Mouse (Mus musculus): ENCODE results near the gene A630001G21Rik. TPM values are rescaled to one million over a fixed set of nuclear protein-coding genes. Genes with fewer than 3 reads are reported as not detected.
A peak's percentile ranks its signal among the peaks of the same experiment; 100 is the strongest.
"Not testable (repeated sequence)": the region's sequence is repeated elsewhere in the genome, so short reads cannot be mapped to it uniquely, and the experiment has no call there.

The A630001G21Rik gene
- total RNA-seq (2021) = 1 to 10 TPM in 1 of 2 experiments, under 1 TPM in 1; 0.98 to 1.1 TPM
- long read RNA-seq, experiment 1, partial matches to known transcripts = 0 of 1 reads
- long read RNA-seq, experiment 1, other reads (novel, unspliced or antisense) = 1 of 1 reads
- long read RNA-seq, experiment 2, partial matches to known transcripts = 0 of 1 reads
- long read RNA-seq, experiment 2, other reads (novel, unspliced or antisense) = 1 of 1 reads

DNA sequence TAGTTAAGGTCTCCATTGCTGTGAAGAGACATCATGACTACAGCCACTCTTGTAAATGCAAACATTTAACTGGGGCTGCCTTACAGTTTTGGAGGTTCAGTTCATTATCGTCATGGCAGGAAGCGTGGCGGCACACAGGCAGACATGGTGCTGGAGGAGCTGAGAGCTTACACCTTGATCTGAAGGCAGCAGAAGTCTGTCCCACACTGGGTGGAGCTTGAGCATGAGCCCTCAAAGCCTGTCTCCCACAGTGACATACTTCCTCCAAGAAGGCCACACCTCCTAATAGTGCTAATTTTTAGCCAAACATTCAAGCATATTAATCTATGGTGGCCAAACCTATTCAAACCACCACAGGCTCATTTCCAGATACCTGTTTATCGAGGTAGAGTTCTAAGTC, at the start of gene A630001G21Rik:
Gene A630001G21Rik, minus strand, starts transcription at position 208 of the 400 bp plus-strand sequence.
- no peak for DNase-seq (ENCODE audit: low spot score in 2 of 2)

DNA sequence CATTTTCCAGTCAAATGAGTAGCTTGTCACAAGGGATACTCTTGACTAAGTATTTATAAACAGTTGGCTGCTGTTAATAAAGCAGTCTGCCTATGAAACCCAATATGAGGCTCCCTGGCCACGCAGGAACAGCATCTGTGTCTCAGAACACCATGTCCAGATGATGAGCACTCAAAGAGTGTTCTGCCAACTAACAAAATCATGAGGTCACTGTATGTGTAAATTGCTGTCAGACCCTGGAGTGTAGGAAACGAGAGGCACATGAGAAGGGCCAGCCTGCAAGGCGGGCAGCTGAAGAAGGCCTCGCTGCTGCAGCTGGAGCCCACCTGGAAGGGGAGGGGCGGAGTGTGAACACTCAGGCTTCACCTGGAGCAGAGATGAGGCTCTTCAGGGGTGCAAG, 48.7 kb upstream of the A630001G21Rik start:
- DNase-seq (ENCODE audit: low spot score in 2 of 2) = no peak

DNA sequence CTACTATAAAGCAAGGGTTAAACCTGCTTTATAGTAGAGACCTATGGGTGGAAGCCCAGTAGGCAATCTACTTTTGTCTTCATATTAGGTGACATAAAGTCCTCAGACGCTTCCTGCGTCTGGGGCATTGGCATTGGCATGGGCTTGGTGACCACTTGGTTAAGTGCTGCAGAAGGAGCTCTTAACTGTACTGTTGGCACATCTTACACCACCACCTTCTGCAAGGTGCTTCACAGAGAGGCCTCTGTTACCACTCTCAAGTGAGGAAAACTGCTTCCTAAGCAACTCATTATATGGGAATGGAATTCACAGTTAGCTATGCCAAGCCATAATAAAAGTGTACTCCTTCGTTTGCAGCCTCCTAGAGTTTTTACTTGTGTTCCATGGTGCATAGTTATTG, 46.5 kb upstream of the A630001G21Rik start:
- DNase-seq (ENCODE audit: low spot score in 2 of 2) = no peak

DNA sequence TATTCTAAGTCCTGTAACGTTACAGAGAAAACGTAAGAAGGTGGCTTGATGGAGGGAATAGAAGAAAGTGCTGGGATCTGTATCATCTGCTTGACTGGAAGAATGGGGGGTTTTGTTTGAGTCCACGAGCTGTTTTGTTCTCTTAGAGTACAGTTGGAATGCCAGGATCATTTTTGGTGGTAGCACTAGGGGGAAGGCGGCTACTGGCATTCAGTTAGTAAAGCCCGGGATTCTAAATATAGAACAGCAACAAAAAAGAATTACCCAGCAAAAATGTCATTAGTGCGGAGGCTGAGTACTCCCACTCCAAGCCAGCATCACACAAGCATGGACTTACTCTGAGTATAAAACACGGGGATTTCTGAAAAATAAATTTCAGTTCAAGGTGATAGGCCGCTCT, 43.8 kb upstream of the A630001G21Rik start:
- no peak for DNase-seq (ENCODE audit: low spot score in 2 of 2)

DNA sequence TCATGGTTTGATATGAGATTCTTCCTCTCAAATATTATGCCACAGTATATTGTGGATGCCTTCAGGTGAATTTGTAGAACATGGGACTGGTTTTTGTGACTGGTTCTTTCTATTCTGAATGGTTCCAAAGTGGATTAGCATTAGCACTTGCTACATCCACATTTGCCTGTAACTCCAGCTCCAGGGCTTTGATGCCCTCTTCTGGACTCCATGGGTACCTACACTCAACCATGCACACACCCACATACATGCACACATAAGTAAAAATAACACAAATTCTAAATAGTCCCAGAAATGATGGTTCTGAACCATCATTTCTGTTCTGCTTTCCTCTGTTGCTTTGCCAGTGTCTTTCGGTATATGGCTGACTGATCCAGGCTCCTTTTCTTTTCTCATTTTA, 41.3 kb upstream of the A630001G21Rik start:
- DNase-seq (ENCODE audit: low spot score in 2 of 2) = no peak

DNA sequence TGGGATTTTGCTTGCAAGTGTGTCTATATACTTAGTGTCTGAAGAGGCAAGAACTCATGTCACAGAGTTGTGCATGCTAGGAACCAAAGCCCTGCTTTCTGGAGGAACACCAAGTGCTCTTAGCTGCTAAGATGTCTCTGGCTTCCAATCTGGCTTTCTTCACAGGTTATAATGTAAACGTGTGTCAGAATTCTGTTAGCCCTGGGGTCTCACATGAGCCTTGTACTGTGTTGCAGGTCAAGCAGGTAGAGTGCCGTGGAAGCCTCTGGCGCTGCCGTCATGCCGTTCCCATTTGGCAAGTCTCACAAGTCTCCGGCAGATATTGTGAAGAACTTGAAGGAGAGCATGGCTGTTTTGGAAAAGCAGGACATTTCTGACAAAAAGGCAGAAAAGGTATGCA, 39.7 kb upstream of the A630001G21Rik start:
- DNase-seq (ENCODE audit: low spot score in 2 of 2) = no peak

DNA sequence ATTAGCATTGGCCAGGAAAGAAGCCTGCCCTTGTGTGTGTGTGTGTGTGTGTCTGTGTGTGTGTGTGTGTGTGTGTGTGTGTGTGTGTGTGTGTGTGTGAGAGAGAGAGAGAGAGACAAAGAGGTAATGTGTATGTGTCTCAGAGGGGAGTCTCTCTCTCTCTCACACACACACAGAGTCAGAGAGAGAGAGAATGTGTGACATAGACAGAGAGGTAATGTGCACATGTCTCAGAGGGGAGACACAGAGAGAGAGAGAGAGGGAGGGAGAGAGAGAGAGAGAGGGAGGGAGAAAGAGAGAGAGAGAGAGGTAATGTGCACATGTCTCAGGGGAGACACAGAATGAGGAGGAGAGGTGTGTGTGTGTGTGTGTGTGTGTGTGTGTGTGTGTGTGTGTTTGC, 35.8 kb upstream of the A630001G21Rik start:
- not testable (repeated sequence) for DNase-seq (ENCODE audit: low spot score in 2 of 2)

DNA sequence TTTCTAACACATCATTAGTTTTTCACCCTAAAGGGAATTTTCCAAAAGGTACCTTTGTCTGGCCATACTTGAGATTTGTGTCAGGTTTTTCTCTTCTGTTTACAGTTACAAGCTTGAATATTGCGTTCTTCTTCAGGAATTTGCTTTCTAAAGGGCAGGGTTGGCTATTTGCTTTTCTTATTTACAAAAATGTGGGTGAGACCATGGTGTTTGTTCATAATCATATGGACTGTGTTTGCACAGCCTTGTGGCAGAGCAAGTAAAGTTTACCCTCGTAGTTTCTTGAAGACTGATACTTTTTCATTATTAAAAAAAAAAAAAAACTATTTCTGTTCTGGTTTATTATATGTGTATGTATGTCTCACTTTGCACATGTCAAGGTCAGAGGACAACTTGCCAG, 32.3 kb upstream of the A630001G21Rik start:
- no peak for DNase-seq (ENCODE audit: low spot score in 2 of 2)

DNA sequence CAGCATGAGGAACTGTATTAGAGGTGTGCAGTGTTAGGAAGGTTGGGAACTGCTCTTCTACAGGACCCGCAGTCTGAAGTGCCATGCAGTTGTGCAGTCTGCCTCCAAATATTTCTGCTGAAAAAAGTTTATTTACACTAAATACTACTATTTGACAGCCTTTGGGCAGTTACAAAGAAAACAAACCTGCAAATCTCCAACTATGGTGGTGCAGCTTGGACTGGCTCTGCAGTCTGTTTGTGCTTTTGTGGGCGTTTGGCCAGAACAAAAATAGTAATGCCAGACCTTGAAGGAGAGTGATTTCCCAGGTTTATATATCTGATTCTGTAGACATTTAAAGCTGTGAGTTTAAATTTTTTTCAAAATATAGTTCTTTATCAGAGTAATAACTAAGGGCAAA, 31.9 kb upstream of the A630001G21Rik start:
- DNase-seq (ENCODE audit: low spot score in 2 of 2) = no peak

DNA sequence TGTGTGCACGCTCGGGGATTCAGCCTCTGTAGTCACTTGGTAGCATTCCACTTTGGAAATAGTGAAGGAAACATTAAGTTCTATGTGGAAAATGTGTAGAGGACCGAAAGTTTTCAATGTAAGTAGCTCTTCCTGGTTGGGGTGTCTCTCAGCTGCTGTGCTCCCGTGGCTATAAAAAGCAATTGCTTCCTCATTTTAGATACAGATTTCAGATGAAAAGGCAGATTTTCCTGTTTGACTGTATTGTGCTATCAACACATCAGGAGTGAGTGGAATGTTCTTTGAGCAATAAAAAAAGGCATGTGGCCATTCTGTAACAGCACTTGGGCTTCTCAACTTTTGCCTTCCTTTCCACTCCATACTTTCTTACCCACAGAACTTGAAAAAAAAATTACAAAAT, 30.8 kb upstream of the A630001G21Rik start:
- no peak for DNase-seq (ENCODE audit: low spot score in 2 of 2)

DNA sequence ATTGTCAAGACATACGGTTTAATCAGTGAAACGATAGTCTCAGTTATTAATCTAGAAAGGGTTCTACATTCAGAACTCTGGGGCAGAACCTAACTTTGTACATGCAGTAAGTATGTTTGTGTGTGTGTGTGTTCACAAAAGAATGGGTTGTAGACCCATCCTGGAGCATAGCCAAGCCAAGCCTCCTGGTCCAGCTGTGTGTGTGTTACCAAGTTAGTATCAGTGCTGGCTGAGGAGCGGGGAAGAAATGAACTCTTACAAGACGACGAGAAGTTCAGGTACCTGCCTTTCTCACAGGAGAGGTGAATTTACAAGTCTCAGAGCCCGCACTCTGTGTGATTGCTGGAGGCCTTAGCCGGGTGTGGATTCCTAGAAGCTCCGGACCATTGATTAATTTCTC, 26.1 kb upstream of the A630001G21Rik start:
- no peak for DNase-seq (ENCODE audit: low spot score in 2 of 2)

DNA sequence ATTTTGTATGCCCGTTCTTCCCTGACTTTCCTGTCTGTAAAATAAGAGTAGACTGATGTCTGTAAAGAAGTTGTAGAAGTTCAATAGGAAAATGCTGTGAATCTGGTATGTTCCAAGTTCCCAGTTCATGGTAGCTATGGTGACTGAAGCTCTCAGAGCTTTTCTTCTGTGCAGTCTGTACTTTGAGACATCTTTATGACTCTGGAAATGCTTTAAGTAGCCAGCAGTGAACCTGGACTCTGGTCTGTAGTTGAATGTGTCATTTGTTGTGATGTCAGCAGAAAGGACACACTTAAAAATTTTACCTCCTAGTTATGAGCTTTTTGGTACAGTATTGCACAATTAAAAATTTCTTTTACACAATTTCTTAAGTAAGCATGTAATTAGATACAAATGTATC, 24.1 kb upstream of the A630001G21Rik start:
- no peak for DNase-seq (ENCODE audit: low spot score in 2 of 2)

DNA sequence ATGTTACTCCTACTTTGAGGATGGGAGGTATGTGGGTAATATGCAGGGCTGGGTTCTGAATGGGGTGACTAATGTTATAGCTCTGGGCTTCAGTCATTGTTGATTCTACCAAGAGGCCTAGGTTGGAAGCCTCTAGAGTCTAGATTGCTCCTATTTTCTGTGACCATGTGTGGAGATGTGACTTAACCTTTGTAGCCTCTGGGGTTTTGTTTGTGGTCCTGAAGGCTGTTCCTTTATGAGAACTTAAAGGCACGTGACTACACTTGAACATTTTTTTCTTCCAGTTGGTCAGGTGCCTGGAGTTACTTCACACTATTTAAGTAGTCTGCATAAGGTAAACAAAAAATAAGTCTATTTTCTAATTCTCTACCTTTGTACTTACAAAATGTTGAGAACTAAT, 21.3 kb upstream of the A630001G21Rik start:
- DNase-seq (ENCODE audit: low spot score in 2 of 2) = no peak

DNA sequence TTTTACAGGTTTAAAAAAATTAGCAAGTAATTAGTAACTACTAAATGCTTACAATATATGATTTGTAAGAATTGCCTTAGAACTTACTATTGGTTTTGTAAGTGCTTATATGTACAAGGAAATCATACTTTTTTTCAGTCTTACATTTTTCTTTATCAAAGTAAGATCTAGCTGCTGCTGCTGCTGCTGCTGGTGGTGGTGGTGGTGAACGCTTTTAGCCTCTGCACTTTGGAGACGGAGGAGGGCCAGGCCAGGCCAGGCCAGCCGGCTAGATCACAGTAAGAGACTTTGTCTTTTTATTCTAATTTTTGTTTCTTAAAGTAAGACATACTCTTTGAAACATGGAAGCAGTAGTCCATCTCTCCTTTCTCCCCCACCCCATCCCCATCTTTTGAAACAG, 16.8 kb upstream of the A630001G21Rik start:
- no peak for DNase-seq (ENCODE audit: low spot score in 2 of 2)

DNA sequence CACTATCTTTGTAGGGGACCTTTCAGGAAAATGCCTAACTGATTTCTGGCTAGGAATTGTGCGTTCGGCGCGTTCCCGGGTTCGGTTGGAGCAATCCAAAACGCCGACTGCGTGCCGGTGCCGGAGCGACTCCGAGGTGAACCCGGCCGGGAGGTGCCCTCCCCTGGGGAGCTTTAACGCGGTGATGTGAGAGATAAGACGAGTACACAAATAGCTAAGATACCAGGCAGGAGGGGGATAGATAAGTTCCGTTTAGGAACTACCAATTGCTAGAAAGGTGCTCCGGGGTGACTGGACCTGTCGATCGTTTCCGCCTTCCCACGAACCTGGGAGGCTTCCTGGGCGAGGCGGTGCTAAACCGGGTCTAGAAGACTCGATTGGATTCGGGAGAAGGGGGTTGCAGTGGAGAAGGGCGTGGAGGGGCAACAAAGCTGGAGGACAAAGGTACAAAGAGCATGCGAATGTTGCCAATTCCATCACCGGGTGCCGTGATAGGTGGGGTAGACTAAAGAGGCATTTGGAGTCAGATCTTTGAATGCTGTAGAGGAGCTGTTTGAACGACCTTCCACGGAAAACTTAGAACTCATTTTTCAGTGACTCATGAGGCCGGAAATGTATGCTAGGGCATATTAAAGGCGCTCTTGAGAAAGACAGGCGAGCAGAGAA, 15.8 kb upstream of the A630001G21Rik start:
- peak; percentile 27 to 30 for DNase-seq (ENCODE audit: low spot score in 2 of 2)

DNA sequence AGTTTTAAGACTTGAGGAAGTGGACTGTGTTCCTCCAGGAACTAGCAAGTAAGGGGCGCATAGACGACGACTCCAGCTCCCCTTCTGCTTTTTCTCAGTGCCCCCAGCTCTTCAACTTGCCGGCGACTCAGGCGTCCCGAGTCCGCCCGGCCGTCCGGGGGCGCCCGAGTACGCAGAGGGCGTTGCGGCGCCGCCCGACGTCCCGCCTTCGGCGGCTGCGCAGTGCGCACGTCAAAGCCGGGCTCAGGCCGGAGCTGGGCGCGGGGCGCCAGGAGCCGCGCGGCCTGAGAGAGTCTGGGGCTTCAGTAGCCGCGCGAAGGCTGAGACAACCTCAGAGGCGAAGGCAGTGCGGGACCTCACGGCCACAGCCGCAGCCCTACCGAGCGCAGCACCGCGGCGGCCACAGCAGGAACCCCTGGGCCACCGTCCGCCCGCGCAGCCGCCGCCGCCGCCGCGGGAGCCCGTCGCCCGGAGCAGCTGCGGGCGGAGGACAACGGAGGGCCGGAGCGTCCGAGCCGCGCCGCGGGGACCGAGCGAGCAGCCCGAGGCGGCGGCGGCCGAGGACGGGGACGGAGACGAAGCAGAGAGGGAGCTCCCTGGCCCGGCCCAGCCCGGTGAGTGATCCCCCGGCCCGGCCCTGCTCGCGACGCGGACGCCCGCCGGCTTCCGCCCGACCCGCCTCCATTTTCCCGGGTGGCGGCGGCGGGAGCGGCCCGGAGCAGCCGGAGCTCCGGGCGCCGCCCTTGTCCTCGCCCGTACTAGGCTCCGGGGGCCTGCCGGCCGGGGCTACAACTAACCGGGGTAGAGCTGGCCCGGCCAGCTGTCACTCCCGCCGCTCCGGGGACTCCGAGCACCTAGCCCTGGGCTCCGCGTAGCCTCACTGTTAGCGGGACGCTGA, 15.0 kb upstream of the A630001G21Rik start, which contains the start of gene Cab39:
Gene Cab39, plus strand, starts transcription at position 234 of the 898 bp plus-strand sequence.
- peak; percentile 80 to 89 for DNase-seq (ENCODE audit: low spot score in 2 of 2)

DNA sequence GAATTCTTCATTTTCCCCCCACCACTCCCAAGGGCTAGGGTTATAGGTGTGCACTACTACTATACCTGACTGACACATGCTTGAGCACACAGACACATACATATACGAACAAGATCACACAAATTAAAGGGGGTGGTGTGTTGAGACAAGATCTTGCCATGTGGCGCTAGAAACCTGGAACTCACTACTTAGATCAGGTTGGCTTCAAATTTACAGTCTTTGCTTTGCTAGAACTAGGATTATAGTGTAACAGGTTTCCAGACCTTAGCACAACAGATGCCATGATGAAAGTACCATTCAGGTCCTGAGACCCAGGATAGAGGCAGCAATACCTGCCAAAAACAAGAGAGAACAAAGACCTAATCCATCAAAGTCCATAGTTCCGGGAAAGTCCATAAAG, 13.0 kb upstream of the A630001G21Rik start:
- no peak for DNase-seq (ENCODE audit: low spot score in 2 of 2)

DNA sequence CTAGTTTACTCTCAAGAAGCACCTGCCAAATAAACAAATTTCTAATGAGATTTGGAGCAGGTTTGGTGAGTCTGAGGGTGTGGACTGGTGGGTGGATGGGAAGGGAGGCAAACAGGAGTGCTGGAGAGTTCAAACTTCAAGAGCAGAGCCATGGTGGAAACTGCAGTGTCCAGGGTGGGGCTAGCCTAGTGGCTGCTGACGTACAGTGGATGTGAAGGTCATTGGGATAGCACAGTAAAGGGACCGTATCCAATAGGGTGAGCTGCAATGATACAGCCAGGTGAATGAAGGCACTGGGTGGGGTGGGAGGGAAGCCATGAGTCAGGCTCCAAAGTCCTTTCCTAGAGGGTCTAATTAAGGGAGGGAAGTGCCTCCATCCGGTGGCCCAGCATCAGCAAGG, 12.1 kb upstream of the A630001G21Rik start:
- DNase-seq (ENCODE audit: low spot score in 2 of 2) = no peak

DNA sequence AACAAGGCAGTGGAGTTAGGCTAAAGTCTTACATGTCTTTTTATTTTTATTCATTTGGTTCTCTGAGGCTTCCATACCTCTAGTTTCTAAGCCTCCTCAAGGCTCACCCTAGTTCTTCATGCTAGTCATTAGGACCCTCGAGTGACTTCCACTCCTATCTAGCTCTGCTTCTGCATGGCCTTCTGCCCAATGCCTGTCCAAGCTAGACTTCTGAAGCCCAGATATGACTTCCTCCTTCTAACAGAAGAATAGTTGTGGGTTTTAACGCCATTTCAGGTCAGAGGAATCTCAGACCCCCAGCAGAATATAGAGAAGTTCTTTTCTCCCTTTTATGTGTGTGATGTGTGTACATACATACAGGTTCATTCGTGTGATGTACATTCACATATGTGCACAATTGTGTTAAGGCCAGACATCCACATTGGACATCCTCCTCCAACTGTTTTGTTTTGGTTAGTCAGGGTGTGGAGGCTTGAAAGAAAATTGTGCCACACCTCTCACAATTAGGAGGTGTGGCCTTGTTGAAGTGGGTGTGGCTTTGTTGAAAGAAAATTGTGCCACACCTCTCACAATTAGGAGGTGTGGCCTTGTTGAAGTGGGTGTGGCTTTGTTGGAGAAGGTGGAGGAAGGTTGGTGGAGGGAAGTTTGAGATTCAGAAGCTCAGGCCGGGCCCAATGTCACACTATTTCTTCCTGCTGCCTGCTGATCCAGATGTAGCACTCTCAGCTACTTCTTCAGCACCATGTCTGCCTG, 1.2 kb upstream of the A630001G21Rik start:
- DNase-seq (ENCODE audit: low spot score in 2 of 2) = no peak

DNA sequence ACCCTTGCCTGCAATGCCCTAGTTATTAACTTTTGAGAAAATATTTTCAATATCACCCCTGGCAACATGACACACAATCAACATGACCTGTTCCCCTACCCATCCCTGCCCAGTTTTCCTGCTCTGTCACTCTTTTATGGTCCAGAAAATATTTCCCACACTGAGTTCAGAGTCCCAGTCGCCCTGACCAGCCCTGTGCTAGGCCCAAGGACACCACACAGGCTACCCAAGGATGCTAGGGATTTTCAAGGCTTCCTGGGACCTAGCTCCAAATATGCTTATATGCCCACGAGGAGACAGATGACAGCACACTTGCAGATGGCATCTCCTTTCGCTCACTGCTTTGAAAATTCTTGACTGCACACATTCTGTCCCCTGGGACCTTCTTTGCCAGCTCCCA, 569 bp upstream of the A630001G21Rik start:
- DNase-seq (ENCODE audit: low spot score in 2 of 2) = no peak

DNA sequence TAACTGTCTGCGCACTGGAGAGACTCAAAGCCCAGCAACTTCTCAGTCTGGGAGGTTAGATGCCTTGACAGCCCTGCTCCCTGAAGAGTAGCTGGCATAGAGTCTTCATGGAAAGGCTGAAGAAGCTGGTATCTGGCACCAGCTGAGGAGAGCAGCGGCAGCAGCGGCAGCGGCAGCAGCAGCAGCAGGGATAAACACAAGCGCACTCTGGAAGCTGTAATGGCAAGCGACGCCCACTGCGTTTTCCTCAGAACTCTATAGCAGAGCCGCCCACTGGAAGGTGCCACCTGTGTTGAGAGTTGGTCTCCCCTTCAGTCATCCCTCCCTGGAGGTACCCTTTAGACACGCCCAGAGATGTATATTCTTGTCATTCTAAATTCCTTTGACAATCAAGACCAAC, 2.3 kb downstream of the A630001G21Rik start:
- no peak for DNase-seq (ENCODE audit: low spot score in 2 of 2)
